Mouse (Mus musculus) limb, embryonic 13.5 days (tissue): Measurements from ENCODE around the gene Ttc12. TPM values are rescaled to one million over a fixed set of nuclear protein-coding genes. Genes with fewer than 3 reads are reported as not detected.
A peak's percentile ranks its signal among the peaks of the same experiment; 100 is the strongest.

Source experiments
- ATAC-seq: fragments of 200-750 bp; cut with Nextera tagmentation; 2 replicates; pipeline ENCODE4 v1.8.0; 2017; ENCODE audit warnings: low read depth, moderate number of reproducible peaks, moderate TSS enrichment; ENCODE audit not compliant: low FRiP score
- H3K27ac ChIP-seq: fragments of 300-500 bp; sonication (generic); 2 replicates; pipeline ENCODE4 v1.5.1; 2015; ENCODE audit warnings: inconsistent platforms, mild to moderate bottlenecking, moderate library complexity
- H3K27me3 ChIP-seq: fragments of 300-500 bp; sonication (generic); 2 replicates; pipeline ENCODE4 v1.6.1; 2015; ENCODE audit warnings: mild to moderate bottlenecking, inconsistent platforms
- H3K36me3 ChIP-seq: fragments of 300-500 bp; sonication (generic); 2 replicates; pipeline ENCODE4 v1.6.1; 2015; ENCODE audit warnings: inconsistent platforms, mild to moderate bottlenecking, moderate library complexity
- H3K4me1 ChIP-seq: fragments of 300-500 bp; sonication (generic); 2 replicates; pipeline ENCODE4 v1.6.1; 2015; ENCODE audit warnings: inconsistent platforms
- H3K4me2 ChIP-seq: fragments of 300-500 bp; sonication (generic); replicated peaks from 2 replicates; pipeline ENCODE4 v1.6.1; 2015; ENCODE audit warnings: inconsistent platforms, mild to moderate bottlenecking, moderate library complexity
- H3K4me3 ChIP-seq: fragments of 300-500 bp; sonication (generic); 2 replicates; pipeline ENCODE4 v1.5.1; 2015; ENCODE audit warnings: moderate library complexity, mild to moderate bottlenecking, inconsistent platforms
- H3K9ac ChIP-seq: fragments of 300-500 bp; sonication (generic); 2 replicates; pipeline ENCODE4 v1.6.1; 2015; ENCODE audit warnings: mild to moderate bottlenecking, inconsistent platforms
- H3K9me3 ChIP-seq: fragments of 300-500 bp; sonication (generic); 2 replicates; pipeline ENCODE4 v1.6.1; 2016; ENCODE audit warnings: inconsistent platforms
- WGBS: fragments of 180-500 bp; shearing (Covaris S2); methylation state at CpG from one replicate; pipeline ENCODE4 v1.1.7; 2015; 5-methylcytosine and 5-hydroxymethylcytosine counted together
- polyA plus RNA-seq: library from polyadenylated mRNA; unstranded; fragments of >200 nt; fragmentation: Nextera tagmentation; extraction: Ambion mirVana; gene quantifications from 2 replicates; pipeline ENCODE4 v1.2.1, GENCODE M21; 2015

Ttc12 gene
- polyA plus RNA-seq, 1 experiment from 2014 or later = 1.4 TPM

GRCm38 (mm10) chr9:49488912-49489895, 3.2 kb upstream of the Ttc12 start:
- H3K27ac ChIP-seq = no peak overlapping the region
- peak overlapping the region; percentile 40 for H3K4me2 ChIP-seq
- H3K4me3 ChIP-seq = no peak overlapping the region
- H3K4me1 ChIP-seq = peaks cover 26% of the 10 kb centered on the region
- H3K36me3 ChIP-seq = no peaks in the 10 kb centered on the region
- peaks cover 6% of the 10 kb centered on the region; the same call in 1 of the 2 replicates for H3K27me3 ChIP-seq
- 31% methylated on average over 16 of the region's 16 CpGs for WGBS
- no peaks in the 10 kb centered on the region for H3K9me3 ChIP-seq
- ATAC-seq = 0 out of 2 replicates have a peak, but pooled peaks have one; percentile 48
- H3K9ac ChIP-seq = peak overlapping the region; percentile 35

GRCm38 (mm10) chr9:49488258-49488657, 2.2 kb upstream of the Ttc12 start:
- Histone ChIP-seq H3K4me3 (no peak overlapping the region), H3K9me3 (no peaks in the 10 kb centered on the region), H3K4me1 (peaks cover 28% of the 10 kb centered on the region), H3K9ac (no peak overlapping the region), H3K27ac (no peak overlapping the region), H3K36me3 (no peaks in the 10 kb centered on the region), H3K27me3 (peaks cover 11% of the 10 kb centered on the region; the same call in 1 of the 2 replicates), H3K4me2 (no peak overlapping the region)
- WGBS = 73% methylated on average over 7 of the region's 7 CpGs
- ATAC-seq = no peak

- Histone ChIP-seq H3K27me3 (peaks cover 8% of the 10 kb centered on the region; the same call in 1 of the 2 replicates), H3K27ac (no peak overlapping the region), H3K9ac (no peak overlapping the region), H3K4me2 (no peak overlapping the region), H3K36me3 (no peaks in the 10 kb centered on the region), H3K9me3 (no peaks in the 10 kb centered on the region), H3K4me1 (peaks cover 33% of the 10 kb centered on the region), H3K4me3 (no peak overlapping the region)
- WGBS = 71% methylated on average over 6 of the region's 6 CpGs
- no peak for ATAC-seq
Measured at GRCm38 (mm10) chr9:49487657-49487943, 1.6 kb upstream of the Ttc12 start.

GRCm38 (mm10) chr9:49486805-49487656, 1.0 kb upstream of the Ttc12 start:
- Histone ChIP-seq H3K27me3 (0 out of 2 replicates have a peak, but pooled peaks cover 8% of the 10 kb centered on the region), H3K4me2 (peak overlapping the region; percentile 88), H3K9me3 (no peaks in the 10 kb centered on the region), H3K4me1 (peaks cover 33% of the 10 kb centered on the region), H3K9ac (no peak overlapping the region), H3K27ac (no peak overlapping the region), H3K36me3 (no peaks in the 10 kb centered on the region), H3K4me3 (no peak overlapping the region)
- no peak for ATAC-seq
- WGBS = 72% methylated on average over 9 of the region's 9 CpGs

- H3K27ac ChIP-seq = no peak overlapping the region
- peaks cover 32% of the 10 kb centered on the region for H3K4me1 ChIP-seq
- H3K9me3 ChIP-seq = no peaks in the 10 kb centered on the region
- H3K36me3 ChIP-seq = no peaks in the 10 kb centered on the region
- peaks cover 8% of the 10 kb centered on the region; the same call in 1 of the 2 replicates for H3K27me3 ChIP-seq
- whole genome bisulfite sequencing = 5% methylated on average over 21 of the region's 21 CpGs
- H3K4me3 ChIP-seq = peak overlapping the region; percentile 55
- peak overlapping the region; percentile 88 for H3K4me2 ChIP-seq
- ATAC-seq = no peak
- peak overlapping the region; percentile 67 for H3K9ac ChIP-seq
Measured at GRCm38 (mm10) chr9:49485250-49485891, 654 bp downstream of the Ttc12 start.

GRCm38 (mm10) chr9:49483316-49483715, 2.7 kb downstream of the Ttc12 start:
- no peak overlapping the region for H3K9ac ChIP-seq
- H3K4me3 ChIP-seq = no peak overlapping the region
- peak overlapping the region; percentile 22; the same call in 1 of the 2 replicates for H3K4me2 ChIP-seq
- peaks cover 22% of the 10 kb centered on the region for H3K4me1 ChIP-seq
- H3K36me3 ChIP-seq = no peaks in the 10 kb centered on the region
- no peaks in the 10 kb centered on the region for H3K9me3 ChIP-seq
- H3K27ac ChIP-seq = no peak overlapping the region
- no peak for ATAC-seq
- peaks cover 8% of the 10 kb centered on the region; the same call in 1 of the 2 replicates for H3K27me3 ChIP-seq
- WGBS = 21% methylated on average over 10 of the region's 10 CpGs

GRCm38 (mm10) chr9:49472126-49472525, 13.9 kb downstream of the Ttc12 start:
- H3K27ac ChIP-seq = no peak overlapping the region
- H3K36me3 ChIP-seq = no peaks in the 10 kb centered on the region
- no peak overlapping the region for H3K9ac ChIP-seq
- 63% methylated on average over 11 of the region's 11 CpGs for WGBS
- no peaks in the 10 kb centered on the region for H3K9me3 ChIP-seq
- H3K4me1 ChIP-seq = no peaks in the 10 kb centered on the region
- H3K4me2 ChIP-seq = no peak overlapping the region
- no peak overlapping the region for H3K4me3 ChIP-seq
- no peak for ATAC-seq
- no peaks in the 10 kb centered on the region for H3K27me3 ChIP-seq

- Histone ChIP-seq H3K9ac (no peak overlapping the region), H3K4me2 (no peak overlapping the region), H3K27ac (no peak overlapping the region), H3K4me3 (no peak overlapping the region), H3K27me3 (no peaks in the 10 kb centered on the region), H3K4me1 (no peaks in the 10 kb centered on the region), H3K36me3 (no peaks in the 10 kb centered on the region), H3K9me3 (no peaks in the 10 kb centered on the region)
- 90% methylated on average over 6 of the region's 6 CpGs for WGBS
- ATAC-seq = no peak
Measured at GRCm38 (mm10) chr9:49470946-49471345, 15.1 kb downstream of the Ttc12 start.

- 89% methylated on average over 19 of the region's 19 CpGs for WGBS
- ATAC-seq = no peak
- Histone ChIP-seq H3K9me3 (no peaks in the 10 kb centered on the region), H3K4me2 (no peak overlapping the region), H3K4me1 (no peaks in the 10 kb centered on the region), H3K27me3 (no peaks in the 10 kb centered on the region), H3K36me3 (no peaks in the 10 kb centered on the region), H3K4me3 (no peak overlapping the region), H3K9ac (no peak overlapping the region), H3K27ac (no peak overlapping the region)
Measured at GRCm38 (mm10) chr9:49470006-49470405, 16.0 kb downstream of the Ttc12 start.

GRCm38 (mm10) chr9:49456136-49456535, 29.9 kb downstream of the Ttc12 start:
- H3K4me2 ChIP-seq = no peak overlapping the region
- no peaks in the 10 kb centered on the region for H3K27me3 ChIP-seq
- H3K4me1 ChIP-seq = no peaks in the 10 kb centered on the region
- 85% methylated on average over 3 of the region's 3 CpGs for WGBS
- no peak overlapping the region for H3K9ac ChIP-seq
- ATAC-seq = no peak
- no peak overlapping the region for H3K27ac ChIP-seq
- no peak overlapping the region for H3K4me3 ChIP-seq
- no peaks in the 10 kb centered on the region for H3K36me3 ChIP-seq
- no peaks in the 10 kb centered on the region for H3K9me3 ChIP-seq

GRCm38 (mm10) chr9:49452396-49452795, 33.6 kb downstream of the Ttc12 start:
- no peak for ATAC-seq
- Histone ChIP-seq H3K9ac (no peak overlapping the region), H3K4me3 (no peak overlapping the region), H3K27me3 (no peaks in the 10 kb centered on the region), H3K9me3 (no peaks in the 10 kb centered on the region), H3K4me2 (no peak overlapping the region), H3K4me1 (no peaks in the 10 kb centered on the region), H3K27ac (no peak overlapping the region), H3K36me3 (no peaks in the 10 kb centered on the region)
- 93% methylated on average over 1 of the region's 1 CpGs for WGBS

- Histone ChIP-seq H3K36me3 (no peaks in the 10 kb centered on the region), H3K4me3 (no peak overlapping the region), H3K9me3 (no peaks in the 10 kb centered on the region), H3K4me1 (no peaks in the 10 kb centered on the region), H3K27me3 (no peaks in the 10 kb centered on the region), H3K27ac (no peak overlapping the region), H3K9ac (no peak overlapping the region), H3K4me2 (no peak overlapping the region)
- ATAC-seq = no peak
- WGBS = 73% methylated on average over 3 of the region's 3 CpGs
Measured at GRCm38 (mm10) chr9:49450491-49450890, 35.5 kb downstream of the Ttc12 start.
